Mouse (Mus musculus) ES-Bruce4 (cell line): Measurements from ENCODE around the gene Elovl6. TPM values are rescaled to one million over a fixed set of nuclear protein-coding genes. Genes with fewer than 3 reads are reported as not detected.

ENCODE experiments used
- H3K27ac ChIP-seq: 2 replicates; pipeline ENCODE4 v1.5.1; 2012; ENCODE audit warnings: low read length, inconsistent platforms; ENCODE audit not compliant: insufficient read depth
- H3K27me3 ChIP-seq: 2 replicates; pipeline ENCODE4 v1.6.1; 2012; ENCODE audit warnings: mild to moderate bottlenecking, low read length, inconsistent platforms; ENCODE audit not compliant: control insufficient read depth, poor library complexity, insufficient read depth, severe bottlenecking
- H3K36me3 ChIP-seq: 2 replicates; pipeline ENCODE4 v1.6.1; 2012; ENCODE audit warnings: inconsistent platforms, mild to moderate bottlenecking, low read length, moderate library complexity; ENCODE audit not compliant: control insufficient read depth, poor library complexity, insufficient read depth, severe bottlenecking
- H3K4me1 ChIP-seq: one replicate; pipeline ENCODE4 v1.8.1; 2011; ENCODE audit warnings: low read length; ENCODE audit not compliant: control insufficient read depth, insufficient read depth
- H3K4me3 ChIP-seq: 2 replicates; pipeline ENCODE4 v1.5.1; 2011; ENCODE audit warnings: low read depth, mild to moderate bottlenecking, low read length
- H3K9ac ChIP-seq: 2 replicates; pipeline ENCODE4 v1.6.1; 2012; ENCODE audit warnings: low read depth, mild to moderate bottlenecking, inconsistent platforms; ENCODE audit not compliant: poor library complexity, severe bottlenecking
- H3K9me3 ChIP-seq: replicated peaks from 2 replicates; pipeline ENCODE4 v1.6.1; 2012; ENCODE audit warnings: mild to moderate bottlenecking, low read length, inconsistent platforms; ENCODE audit not compliant: control insufficient read depth, poor library complexity, insufficient read depth, severe bottlenecking
- CTCF ChIP-seq: IDR thresholded peaks from one replicate; pipeline ENCODE4 v1.8.1; 2011; ENCODE audit warnings: low read depth, low read length
- EP300 ChIP-seq: IDR thresholded peaks from 2 replicates; pipeline ENCODE4 v1.6.1; 2011; ENCODE audit warnings: low read depth, low read length; ENCODE audit not compliant: insufficient read depth
- POLR2A ChIP-seq: IDR thresholded peaks from one replicate; pipeline ENCODE4 v1.8.1; 2011; ENCODE audit warnings: low read length; ENCODE audit not compliant: insufficient read depth
- polyA plus RNA-seq: library from polyadenylated mRNA; stranded (reverse); fragments of >200 nt; gene quantifications from 2 replicates; pipeline ENCODE4 v1.2.4, GENCODE M21; 2011; ENCODE audit warnings: low read depth; ENCODE audit not compliant: missing spikeins, insufficient read depth, insufficient read length

The Elovl6 gene
- polyA plus RNA-seq, 1 experiment = 124 TPM

- H3K4me1 ChIP-seq = peaks cover 3% of the 10 kb centered on the region
- peaks cover 17% of the 10 kb centered on the region for H3K36me3 ChIP-seq
- H3K9ac ChIP-seq = no peak overlapping the region
- no peak overlapping the region for H3K4me3 ChIP-seq
- peak overlapping the region; percentile 94 for H3K27ac ChIP-seq
- H3K9me3 ChIP-seq = no peaks in the 10 kb centered on the region
- H3K27me3 ChIP-seq = no peaks in the 10 kb centered on the region
- TF ChIP-seq EP300 = peak; percentile 91
- TF ChIP-seq POLR2A = no peak
These were observed 12.1 kb downstream of the Elovl6 start for GRCm38 (mm10) chr3:129544217-129544616.

- TF ChIP-seq POLR2A (no peak), CTCF (no peak)
- Histone ChIP-seq H3K9me3 (no peaks in the 10 kb centered on the region), H3K4me1 (peaks cover 3% of the 10 kb centered on the region), H3K9ac (no peak overlapping the region), H3K4me3 (no peak overlapping the region), H3K27me3 (no peaks in the 10 kb centered on the region), H3K36me3 (peaks cover 13% of the 10 kb centered on the region), H3K27ac (peak overlapping the region; percentile 94; the same call in 1 of the 2 replicates)
These were observed 13.1 kb downstream of the Elovl6 start for GRCm38 (mm10) chr3:129545228-129545627.

- no peak for TF ChIP-seq POLR2A
- TF ChIP-seq EP300 = peak; percentile 76
- H3K36me3 ChIP-seq = peaks cover 15% of the 10 kb centered on the region
- peaks cover 3% of the 10 kb centered on the region for H3K4me1 ChIP-seq
- no peaks in the 10 kb centered on the region for H3K9me3 ChIP-seq
- H3K27me3 ChIP-seq = no peaks in the 10 kb centered on the region
- H3K4me3 ChIP-seq = no peak overlapping the region
- H3K9ac ChIP-seq = no peak overlapping the region
- H3K27ac ChIP-seq = peak overlapping the region; percentile 86
These were observed 13.6 kb downstream of the Elovl6 start for GRCm38 (mm10) chr3:129545801-129546200.

DNA sequence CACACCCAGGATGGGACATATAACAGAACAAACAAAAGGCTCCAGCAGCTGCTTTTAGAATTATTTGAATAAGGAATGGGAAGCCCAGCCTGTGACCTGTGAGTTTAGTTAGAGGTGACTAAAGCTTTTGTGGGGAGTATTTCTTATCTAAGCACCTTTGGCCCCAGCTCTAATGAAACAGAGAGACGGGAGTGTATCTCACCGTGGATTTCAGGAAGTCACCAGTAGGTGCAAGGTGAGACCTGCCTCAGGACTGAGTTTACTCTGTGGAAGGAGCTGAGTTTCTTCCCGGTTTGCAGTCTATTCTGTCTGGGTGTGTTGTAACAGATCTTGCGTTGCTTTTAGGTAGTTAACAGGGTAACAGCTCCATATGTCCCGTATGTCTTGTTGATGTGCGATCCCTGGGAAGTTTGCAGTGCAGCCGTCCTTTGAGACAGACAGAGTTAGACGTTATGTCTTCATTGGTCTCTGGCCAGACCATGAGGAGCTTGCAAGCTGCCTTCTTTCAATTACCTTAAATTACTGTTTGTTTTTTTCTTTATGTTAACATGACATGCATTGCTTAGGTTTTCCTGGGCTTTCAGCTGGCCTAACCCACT, 15.8 kb downstream of the Elovl6 start:
- no peaks in the 10 kb centered on the region for H3K27me3 ChIP-seq
- peak overlapping the region; percentile 29; the same call in 1 of the 2 replicates for H3K9ac ChIP-seq
- H3K4me1 ChIP-seq = peaks cover 3% of the 10 kb centered on the region
- H3K36me3 ChIP-seq = peaks cover 13% of the 10 kb centered on the region
- peak overlapping the region; percentile 96 for H3K27ac ChIP-seq
- no peak overlapping the region for H3K4me3 ChIP-seq
- no peaks in the 10 kb centered on the region for H3K9me3 ChIP-seq
- TF ChIP-seq CTCF (no peak), EP300 (no peak)

- Histone ChIP-seq H3K27ac (peak overlapping the region; percentile 98), H3K36me3 (peaks cover 16% of the 10 kb centered on the region), H3K4me1 (peaks cover 4% of the 10 kb centered on the region), H3K27me3 (no peaks in the 10 kb centered on the region), H3K9me3 (no peaks in the 10 kb centered on the region), H3K9ac (peak overlapping the region; percentile 36), H3K4me3 (no peak overlapping the region)
- TF ChIP-seq POLR2A (no peak), EP300 (peak; percentile 61; the same call in 1 of the 2 replicates)
These were observed 16.6 kb downstream of the Elovl6 start for GRCm38 (mm10) chr3:129548760-129549159.

DNA sequence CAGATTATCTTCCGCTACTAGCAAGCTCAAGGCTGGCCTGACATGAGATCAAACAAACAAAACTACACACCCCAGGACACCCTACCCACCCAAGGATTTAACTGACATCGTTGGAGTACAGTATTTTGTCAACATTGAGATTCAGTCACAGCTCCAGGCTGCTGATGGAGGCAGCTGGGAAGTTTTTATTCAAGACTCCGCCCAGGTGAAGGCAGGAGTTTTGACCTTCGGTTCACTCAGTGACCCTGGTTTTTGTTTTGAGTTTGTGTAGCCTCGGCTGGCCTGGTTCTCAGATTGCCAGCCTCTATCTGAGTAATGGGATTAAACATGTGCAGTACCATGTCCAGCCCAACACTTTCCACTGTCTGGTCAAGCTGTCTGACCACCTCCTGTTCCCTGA, 17.4 kb downstream of the Elovl6 start:
- Histone ChIP-seq H3K4me1 (peaks cover 7% of the 10 kb centered on the region), H3K27ac (peak overlapping the region; percentile 98), H3K27me3 (no peaks in the 10 kb centered on the region), H3K4me3 (peak overlapping the region; percentile 12; the same call in 1 of the 2 replicates), H3K9me3 (no peaks in the 10 kb centered on the region), H3K36me3 (peaks cover 17% of the 10 kb centered on the region), H3K9ac (peak overlapping the region; percentile 36; the same call in 1 of the 2 replicates)
- peak; percentile 88 for TF ChIP-seq EP300
- no peak for TF ChIP-seq CTCF
- no peak for TF ChIP-seq POLR2A
